Mouse (Mus musculus): ENCODE measurements around the gene Ppfia4.
A peak's percentile ranks its signal among the peaks of the same experiment; 100 is the strongest.

Gene Ppfia4

DNA sequence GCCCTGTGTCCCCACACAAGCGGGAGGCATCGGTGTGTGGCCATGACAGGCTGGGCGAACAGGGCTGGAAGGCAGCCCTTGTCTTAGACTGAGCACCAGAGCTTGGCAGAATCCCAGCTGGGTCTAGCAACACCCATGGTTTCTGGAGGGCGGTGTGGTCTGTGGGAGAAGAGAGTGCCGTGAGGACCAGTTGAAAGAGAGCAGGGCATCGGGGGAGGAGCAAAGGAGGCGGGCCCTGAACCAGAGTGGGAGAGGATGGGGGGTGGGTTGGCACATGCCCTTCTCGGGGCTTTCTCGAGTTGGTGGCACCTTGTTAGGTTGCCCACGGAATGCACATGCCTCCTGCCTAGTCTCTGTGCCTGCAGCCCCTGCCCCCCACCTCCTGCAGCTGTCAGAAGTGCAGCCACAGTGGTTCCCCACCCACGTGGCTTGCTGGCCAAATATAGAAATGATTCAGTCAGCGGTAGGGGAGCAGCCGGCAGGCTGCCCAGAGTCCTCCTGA lies at the start of gene Ppfia4:
Ppfia4 (minus strand) TSS at position 159 of the 502 bp plus-strand sequence.
- DNase-seq (ENCODE audit: low read depth in 1 of 2, low spot score in 2 of 2), result no peak

DNA sequence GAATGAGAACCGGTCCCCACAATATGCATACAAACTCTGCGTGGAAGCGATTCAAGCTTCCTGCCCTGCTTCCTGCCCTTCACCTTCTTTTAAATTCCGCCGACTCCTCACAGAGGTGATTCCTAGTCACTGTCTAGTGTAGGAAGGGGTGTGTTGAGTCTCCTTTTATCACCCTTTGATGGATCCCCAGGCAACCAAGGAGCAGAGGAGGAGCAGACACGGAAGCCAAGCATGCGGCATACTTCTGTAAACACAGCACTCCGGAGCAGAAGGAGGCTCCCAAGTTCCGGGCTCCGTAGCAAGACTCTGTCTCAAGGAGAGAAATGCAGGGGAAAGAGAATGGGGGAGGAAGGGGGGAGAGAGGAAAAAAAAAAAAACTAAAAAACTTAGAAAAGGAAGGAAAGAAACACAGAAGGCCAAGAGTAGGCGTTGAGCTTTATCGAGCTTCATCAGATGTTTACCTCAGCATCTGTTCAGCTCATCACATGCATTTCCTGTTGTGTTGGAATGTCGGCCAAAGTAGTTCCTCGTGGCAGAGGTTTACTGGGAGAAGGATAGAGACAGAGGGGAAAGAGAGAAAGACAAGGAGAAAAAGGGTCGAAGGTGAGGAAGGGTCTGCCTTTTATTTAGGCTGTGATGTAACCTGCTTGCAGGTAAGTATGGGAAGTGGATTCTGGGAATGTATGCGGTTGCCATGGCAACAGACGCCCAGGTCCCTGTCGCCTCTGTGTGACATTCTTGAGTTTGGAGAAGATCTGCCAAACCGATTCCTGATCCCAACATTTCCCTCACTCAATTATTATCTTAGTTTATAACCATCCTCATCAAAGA lies 49.3 kb upstream of the Ppfia4 start:
- no peak for DNase-seq (ENCODE audit: low read depth in 1 of 2, low spot score in 2 of 2)

DNA sequence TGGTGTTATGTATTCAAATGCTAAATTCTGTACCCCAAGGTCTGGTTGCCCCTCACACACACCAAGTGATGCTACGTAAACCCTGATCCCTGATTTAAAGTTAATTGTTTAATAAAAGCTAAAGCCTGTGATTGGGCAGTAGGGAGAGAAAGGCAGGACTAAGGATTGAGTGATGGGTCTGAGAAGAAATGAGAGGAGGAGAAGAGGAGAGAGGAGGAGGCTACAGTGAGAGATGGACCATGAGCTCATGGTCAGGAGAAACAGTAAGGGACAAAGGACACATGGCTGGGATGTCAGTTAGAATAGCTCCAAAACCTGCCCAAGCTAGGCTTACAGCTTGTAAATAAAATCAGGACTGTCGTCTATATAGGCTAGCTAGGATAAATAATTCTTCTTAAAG lies 48.3 kb upstream of the Ppfia4 start:
- DNase-seq (ENCODE audit: low read depth in 1 of 2, low spot score in 2 of 2), result no peak

- DNase-seq (ENCODE audit: low read depth in 1 of 2, low spot score in 2 of 2), result no peak
Measured at GRCm38 (mm10) chr1:134374124-134374523, 41.4 kb upstream of the Ppfia4 start.

- DNase-seq (ENCODE audit: low read depth in 1 of 2, low spot score in 2 of 2), result peak in 1 of 2 experiments; percentile 36
Measured at GRCm38 (mm10) chr1:134368777-134369337, 36.1 kb upstream of the Ppfia4 start.

GRCm38 (mm10) chr1:134365491-134365890 lies 32.8 kb upstream of the Ppfia4 start:
- DNase-seq (ENCODE audit: low read depth in 1 of 2, low spot score in 2 of 2), result no peak

DNA sequence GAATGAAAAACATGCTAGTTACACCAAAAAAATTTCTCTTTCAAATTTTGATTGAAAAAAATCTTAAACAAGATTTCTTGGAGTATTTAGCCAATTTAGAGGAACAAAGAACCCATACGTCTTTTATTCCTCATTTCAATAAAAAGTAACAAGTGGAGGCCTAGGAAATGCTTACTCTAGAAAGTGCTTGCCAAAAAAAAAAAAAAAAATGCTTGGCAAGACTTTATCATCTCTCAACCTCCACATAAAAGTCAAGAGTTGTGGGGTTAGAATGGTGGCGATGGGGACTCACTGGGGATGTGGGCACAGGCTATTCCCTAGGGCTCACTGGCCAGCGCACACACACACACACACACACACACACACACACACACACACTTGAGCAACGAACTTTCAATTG lies 30.5 kb upstream of the Ppfia4 start:
- DNase-seq (ENCODE audit: low read depth in 1 of 2, low spot score in 2 of 2), result no peak

DNA sequence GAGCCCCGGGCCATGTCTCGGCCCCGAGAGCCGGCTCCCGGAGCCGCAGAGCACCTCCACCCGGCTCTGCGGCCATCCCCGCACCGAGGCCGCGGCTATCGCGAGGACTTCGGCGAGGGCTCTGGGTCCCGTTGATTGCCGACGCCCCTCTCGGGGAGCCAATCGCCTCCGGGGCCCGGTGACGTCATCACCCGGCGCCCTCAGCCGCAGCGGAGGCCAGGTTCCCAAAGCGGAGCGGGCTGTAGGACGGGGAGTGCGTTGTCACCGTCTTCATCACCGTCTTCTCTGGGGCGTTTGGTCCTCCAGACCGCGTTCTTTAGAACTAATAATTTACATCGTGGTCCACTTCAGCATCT lies 29.1 kb upstream of the Ppfia4 start, which contains the start of gene Tmem183a:
Tmem183a (minus strand) TSS at position 123 of the 356 bp plus-strand sequence.
- peak; percentile 85 to 95 for DNase-seq (ENCODE audit: low read depth in 1 of 2, low spot score in 2 of 2)

DNA sequence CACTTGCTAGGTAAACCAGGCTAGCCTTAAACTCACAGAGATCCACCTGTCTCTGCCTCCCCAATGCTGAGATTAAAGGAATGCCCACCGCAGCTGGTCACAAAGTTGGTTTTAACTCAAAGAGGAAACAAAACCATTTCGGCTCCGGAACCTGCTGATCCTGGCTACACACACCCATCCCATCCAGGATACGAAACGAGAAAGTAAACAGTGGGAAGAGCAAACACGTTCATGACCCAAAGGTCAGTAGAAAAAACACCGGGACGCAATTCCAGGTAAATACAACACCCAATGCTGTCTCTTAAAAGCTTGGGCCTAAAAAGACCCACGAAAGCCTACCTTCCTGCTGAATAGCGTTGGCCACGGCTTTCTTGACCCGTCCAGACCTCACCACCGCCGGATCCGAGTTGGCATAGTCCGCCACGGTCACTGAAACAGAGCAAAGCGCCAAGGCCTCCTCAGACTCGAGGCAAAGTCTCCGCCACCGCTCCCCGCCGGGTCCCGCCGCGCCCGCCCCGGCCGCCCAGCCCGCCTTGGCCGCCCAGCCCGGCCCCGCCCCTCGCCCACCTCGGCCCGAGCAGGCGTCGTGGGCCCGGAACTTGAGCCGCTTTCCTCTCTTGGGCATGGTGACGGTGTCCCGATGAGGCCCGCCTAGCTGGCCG lies 28.6 kb upstream of the Ppfia4 start:
- DNase-seq (ENCODE audit: low read depth in 1 of 2, low spot score in 2 of 2), result no peak

DNA sequence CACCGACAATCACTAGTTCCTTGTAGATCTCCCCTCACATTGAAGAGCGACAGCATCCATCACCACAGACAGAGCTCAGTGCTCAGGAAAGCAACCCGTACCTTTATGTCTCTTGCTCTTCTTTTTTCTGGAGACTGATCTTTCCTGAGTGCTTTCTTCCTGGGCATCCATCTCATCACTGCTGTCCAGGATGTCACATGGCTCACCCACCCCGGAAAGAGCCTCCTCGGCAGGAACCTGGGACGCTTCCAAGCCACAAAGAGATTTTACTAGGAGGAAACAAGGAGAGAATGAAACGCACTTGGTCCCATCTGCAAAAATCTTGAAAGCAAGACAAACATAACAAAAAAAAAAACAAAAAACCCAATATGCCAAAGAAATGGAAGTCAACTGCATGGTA lies 27.9 kb upstream of the Ppfia4 start:
- DNase-seq (ENCODE audit: low read depth in 1 of 2, low spot score in 2 of 2), result no peak

- no peak for DNase-seq (ENCODE audit: low read depth in 1 of 2, low spot score in 2 of 2)
Measured at GRCm38 (mm10) chr1:134357461-134357860, 24.7 kb upstream of the Ppfia4 start.

GRCm38 (mm10) chr1:134353326-134353725 lies 20.6 kb upstream of the Ppfia4 start:
- DNase-seq (ENCODE audit: low read depth in 1 of 2, low spot score in 2 of 2), result no peak

DNA sequence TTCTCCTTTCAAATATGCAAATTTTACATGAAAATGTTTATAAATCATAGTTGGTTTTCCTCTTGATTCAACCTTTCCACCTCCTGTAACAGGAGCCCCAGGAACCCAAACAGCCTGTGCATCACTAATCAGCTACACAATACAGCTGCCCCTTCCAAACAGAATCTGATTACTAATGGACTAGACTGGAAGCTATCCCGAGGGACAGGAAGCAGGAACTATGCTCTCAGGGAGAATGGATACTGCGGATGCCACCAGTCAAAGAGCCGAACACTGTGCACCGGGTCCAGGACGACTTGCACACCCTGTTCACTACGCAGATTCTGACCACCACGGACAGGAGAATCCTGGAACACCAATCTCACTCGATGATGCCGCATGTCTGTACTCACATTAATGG lies 15.1 kb upstream of the Ppfia4 start:
- no peak for DNase-seq (ENCODE audit: low read depth in 1 of 2, low spot score in 2 of 2)

GRCm38 (mm10) chr1:134345075-134345474 lies 12.3 kb upstream of the Ppfia4 start:
- no peak for DNase-seq (ENCODE audit: low read depth in 1 of 2, low spot score in 2 of 2)

DNA sequence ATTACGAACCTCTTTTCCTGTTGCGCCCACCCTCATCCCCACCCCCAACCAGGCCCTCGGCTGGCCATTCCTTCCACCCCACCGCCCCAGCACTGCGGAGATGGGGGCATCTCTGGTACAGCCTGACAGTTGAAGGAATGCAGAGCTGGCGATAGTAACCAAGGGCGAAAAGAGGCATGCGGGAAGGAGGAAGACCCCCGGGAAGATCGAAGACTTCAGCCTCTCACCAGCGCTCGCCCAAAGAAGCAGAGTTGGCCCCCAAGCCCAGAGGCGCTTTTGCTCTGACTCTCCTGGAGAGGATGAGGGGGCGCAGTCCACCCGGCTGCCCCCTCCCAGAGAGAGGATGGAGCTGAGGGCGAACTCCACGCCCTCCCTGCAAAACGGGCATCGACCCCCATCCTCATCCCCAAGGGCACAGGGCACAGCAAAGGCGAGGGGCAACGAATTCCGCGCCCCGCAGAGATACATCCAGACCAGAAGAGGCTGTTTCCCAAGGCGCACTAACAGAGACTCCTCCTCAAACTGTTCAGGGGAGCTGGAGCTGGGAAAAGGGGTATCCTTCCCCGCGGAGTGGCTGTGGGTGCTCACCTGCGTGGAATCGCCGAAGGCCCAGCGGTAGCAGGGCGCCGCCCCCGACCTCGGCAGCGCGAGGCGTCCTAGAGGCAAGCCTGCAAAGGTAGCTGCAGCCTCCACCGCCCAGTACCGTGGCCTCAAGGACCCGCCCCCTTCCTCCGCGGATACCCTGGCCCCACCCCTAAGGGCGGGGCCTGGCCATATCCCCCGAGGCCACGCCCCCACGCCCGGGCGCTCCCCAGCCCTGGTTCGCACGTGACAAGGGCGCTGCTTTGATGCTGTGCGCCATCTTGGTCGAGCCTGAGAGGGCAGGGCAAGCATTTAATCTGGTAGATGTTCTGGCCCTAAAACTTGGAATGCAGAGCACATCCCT lies 11.6 kb upstream of the Ppfia4 start:
- peak; percentile 29 to 38 for DNase-seq (ENCODE audit: low read depth in 1 of 2, low spot score in 2 of 2)

GRCm38 (mm10) chr1:134343567-134343966 lies 10.8 kb upstream of the Ppfia4 start:
- no peak for DNase-seq (ENCODE audit: low read depth in 1 of 2, low spot score in 2 of 2)

DNA sequence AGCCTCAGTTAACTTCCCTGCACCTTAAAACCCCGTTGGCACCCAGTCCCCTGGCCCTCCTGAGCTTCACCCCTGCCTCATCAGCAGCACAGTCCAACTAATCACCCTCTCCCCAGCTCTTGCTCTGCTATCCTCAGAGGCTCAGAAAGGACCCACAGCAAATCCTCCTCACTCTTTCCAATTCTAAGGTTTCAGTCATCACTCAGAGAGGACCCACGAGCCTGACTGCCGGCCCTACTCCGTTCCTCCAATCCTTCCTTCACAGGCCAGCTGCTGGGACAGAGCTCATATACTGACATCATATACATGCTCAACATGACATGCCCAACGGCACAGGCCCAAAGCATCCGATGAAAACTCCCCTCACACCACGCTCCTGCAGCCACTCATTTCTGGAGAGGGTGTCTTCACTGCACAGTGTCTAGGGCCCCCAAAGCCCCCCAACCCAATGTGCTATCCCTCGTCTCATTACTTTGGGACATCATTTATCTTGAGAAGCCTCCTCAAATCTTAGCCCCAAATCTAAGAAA lies 10.1 kb upstream of the Ppfia4 start:
- DNase-seq (ENCODE audit: low read depth in 1 of 2, low spot score in 2 of 2), result no peak

GRCm38 (mm10) chr1:134342278-134342664 lies 9.5 kb upstream of the Ppfia4 start:
- DNase-seq (ENCODE audit: low read depth in 1 of 2, low spot score in 2 of 2), result no peak

- no peak for DNase-seq (ENCODE audit: low read depth in 1 of 2, low spot score in 2 of 2)
Measured at GRCm38 (mm10) chr1:134341641-134342277, 9.0 kb upstream of the Ppfia4 start.

Data from monocyte, adult 2 months (primary cell).